Comparison of ENCODE assay signal across 30 mouse cellular contexts in the genomic region with DNA sequence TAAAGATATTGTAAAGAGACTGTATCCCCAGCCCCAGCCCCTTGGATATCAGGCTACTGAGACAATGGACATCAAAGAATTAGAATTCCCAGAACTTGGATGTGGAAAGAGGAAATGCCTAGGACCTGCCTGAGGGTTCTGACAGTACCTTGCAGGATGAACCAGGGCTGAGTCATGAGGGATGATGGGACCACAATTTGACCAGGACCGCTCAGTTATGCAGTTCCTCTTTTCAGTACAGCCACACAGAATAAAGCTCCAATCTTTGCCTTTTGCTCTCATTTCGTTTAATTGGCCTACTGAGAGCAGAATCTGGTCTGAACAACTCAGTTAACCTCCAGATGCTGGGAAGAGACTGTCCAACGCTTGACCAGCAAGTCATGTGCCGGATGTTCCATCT. TPM values are rescaled to one million over a fixed set of nuclear protein-coding genes. Genes with fewer than 3 reads are reported as not detected.
A peak's percentile ranks its signal among the peaks of the same experiment; 100 is the strongest.
DNase-seq lines count a peak whose midpoint lies in the region; ATAC-seq and TF ChIP-seq lines count a peak whose summit lies in the region.
"Had no signal": no experiment of that assay in that cellular context is flagged by ENCODE, and none has a peak within 500 bp of the region (broad histone marks: within the 10 kb centered on the region; RNA-seq: fewer than 3 reads in every experiment).

No protein-coding gene starts in this region.

- H3K27me3 ChIP-seq in heart, embryonic 12.5 days (replicated peaks) = peaks cover 4% of the 10 kb centered on the region; the same call in 1 of the 2 replicates
- no peaks in the 10 kb centered on the region for H3K27me3 ChIP-seq in limb, embryonic 14.5 days (ENCODE audit: control insufficient read depth, insufficient read depth, low read length)
- H3K27me3 ChIP-seq: forebrain, embryonic 15.5 days; lung, embryonic 15.5 days had no signal

- H3K4me2 ChIP-seq in heart, embryonic 12.5 days = no peak overlapping the region
- no peak overlapping the region for H3K4me2 ChIP-seq in limb, embryonic 14.5 days (replicated peaks; ENCODE audit: low read depth, low read length, severe bottlenecking)
- H3K4me2 ChIP-seq: embryonic facial prominence, embryonic 12.5 days; forebrain, embryonic 15.5 days; heart, embryonic 13.5 days; lung, embryonic 15.5 days; midbrain, embryonic 12.5 days had no signal

- ATAC-seq in heart, embryonic 12.5 days (ENCODE audit: insufficient number of reproducible peaks, low FRiP score) = no peak
- ATAC-seq in granulocyte monocyte progenitor cell, adult 5-6 weeks (replicated peaks; ENCODE audit: poor library complexity, severe bottlenecking) = peak; percentile 73
- ATAC-seq in limb, embryonic 14.5 days (ENCODE audit: low FRiP score, low read depth) = peak; percentile 6; the same call in 1 of the 2 replicates
- ATAC-seq: CD4-positive, CD25-positive, alpha-beta regulatory T cell, adult 4 months; forebrain, embryonic 15.5 days; hindbrain, embryonic 16.5 days had no signal

- H3K36me3 ChIP-seq in heart, embryonic 12.5 days = no peaks in the 10 kb centered on the region
- no peaks in the 10 kb centered on the region for H3K36me3 ChIP-seq in limb, embryonic 14.5 days (ENCODE audit: control insufficient read depth, insufficient read depth, low read length)
- H3K36me3 ChIP-seq: embryonic facial prominence, embryonic 12.5 days; forebrain, embryonic 10.5 days; forebrain, embryonic 15.5 days; heart, embryonic 13.5 days; lung, embryonic 15.5 days; midbrain, embryonic 12.5 days had no signal

- TF ChIP-seq POLR2A in limb, embryonic 14.5 days (IDR thresholded peaks at IDR 0.05; ENCODE audit: borderline replicate concordance, extremely low read depth, insufficient read depth, insufficient read length) = no peak

- H3K9me3 ChIP-seq in heart, embryonic 12.5 days (replicated peaks) = no peaks in the 10 kb centered on the region
- H3K9me3 ChIP-seq in limb, embryonic 14.5 days (ENCODE audit: control insufficient read depth, low read length) = no peaks in the 10 kb centered on the region
- H3K9me3 ChIP-seq: embryonic facial prominence, embryonic 12.5 days; forebrain, embryonic 10.5 days; forebrain, embryonic 15.5 days; heart, embryonic 13.5 days; lung, embryonic 15.5 days; midbrain, embryonic 12.5 days had no signal

- H3K9ac ChIP-seq in heart, embryonic 12.5 days = no peak overlapping the region
- no peak overlapping the region for H3K9ac ChIP-seq in limb, embryonic 14.5 days (ENCODE audit: low read depth, low read length, severe bottlenecking)
- H3K9ac ChIP-seq: embryonic facial prominence, embryonic 12.5 days; forebrain, embryonic 15.5 days; heart, embryonic 13.5 days; lung, embryonic 15.5 days; midbrain, embryonic 12.5 days had no signal

- DNase-seq in heart, adult 11 months = peak; percentile 37
- DNase-seq in limb, embryonic 14.5 days (ENCODE audit: low spot score) = no peak
- no peak for DNase-seq in cerebellum, adult 9-11 months
- DNase-seq in T-cell, adult 2 months (ENCODE audit: low spot score) = no peak
- no peak for DNase-seq in natural killer cell, adult 2 months (ENCODE audit: low spot score in 2 of 2)
- no peak for DNase-seq in thymus, postnatal 14 days
- DNase-seq: adrenal gland, postnatal 14 days; cerebellum, adult 2 months; cerebellum, postnatal 36 days; embryo, embryonic 11 days; gastrocnemius, postnatal 25 days; heart, adult 2 months; heart, postnatal 10 days; kidney, adult 18-20 months; kidney, postnatal 36 days; thymus, postnatal 25 days had no signal

- no peak overlapping the region for H3K27ac ChIP-seq in heart, embryonic 12.5 days (ENCODE audit: poor library complexity, severe bottlenecking)
- no peak overlapping the region for H3K27ac ChIP-seq in limb, embryonic 14.5 days (replicated peaks; ENCODE audit: low read depth, low read length)
- H3K27ac ChIP-seq: embryonic facial prominence, embryonic 12.5 days; forebrain, embryonic 10.5 days; forebrain, embryonic 15.5 days; heart, adult 2 months; heart, embryonic 13.5 days; layer of hippocampus, adult 2 months; lung, embryonic 15.5 days; midbrain, embryonic 12.5 days had no signal

- H3K4me1 ChIP-seq in heart, embryonic 12.5 days (replicated peaks) = no peaks in the 10 kb centered on the region
- peaks cover 11% of the 10 kb centered on the region for H3K4me1 ChIP-seq in limb, embryonic 14.5 days (ENCODE audit: control insufficient read depth, insufficient read depth, low read length)
- H3K4me1 ChIP-seq: heart, embryonic 13.5 days; lung, embryonic 15.5 days; megakaryocyte, embryonic 14.5 days had no signal

- 68% methylated on average over 4 of the region's 4 CpGs for WGBS in heart, embryonic 12.5 days
- WGBS in limb, embryonic 14.5 days = 65% methylated on average over 4 of the region's 4 CpGs

- no peak overlapping the region for H3K4me3 ChIP-seq in heart, embryonic 12.5 days
- no peak overlapping the region for H3K4me3 ChIP-seq in limb, embryonic 14.5 days (replicated peaks; ENCODE audit: low read length)
- H3K4me3 ChIP-seq: embryonic facial prominence, embryonic 12.5 days; forebrain, embryonic 10.5 days; forebrain, embryonic 15.5 days; heart, adult 2 months; heart, embryonic 13.5 days; layer of hippocampus, adult 2 months; lung, embryonic 15.5 days; megakaryocyte, embryonic 14.5 days; midbrain, embryonic 12.5 days had no signal

RNA-seq across cellular contexts. Expression of gene Scn11a, which starts 18.3 kb away (rescaled TPM):
- not detected in 2 replicates for polyA plus RNA-seq in heart, embryonic 12.5 days (2016; fragmentation: Nextera tagmentation; extraction: Ambion mirVana)
- not detected in 2 replicates for total RNA-seq in granulocyte monocyte progenitor cell, adult 5-6 weeks (2014; fragmentation: Nextera tagmentation)
- not detected in 2 replicates for total RNA-seq in granulocyte monocyte progenitor cell, adult 5-6 weeks (2017)
- polyA plus RNA-seq in limb, embryonic 14.5 days (2012; rRNA removed) = 0.06 and 0.08 TPM in 2 replicates
- 0.08 and 0.10 TPM in 2 replicates for polyA plus RNA-seq in limb, embryonic 14.5 days (2014; fragmentation: Nextera tagmentation; extraction: Ambion mirVana)
- total RNA-seq: gastrocnemius, adult 18-20 months; layer of hippocampus, adult 2 months; liver, adult 2 months had no signal
- polyA plus RNA-seq: heart, embryonic 13.5 days; liver, adult 2 months; lung, embryonic 15.5 days had no signal

RNA-seq across cellular contexts. Expression of gene Wdr48, which starts 51.1 kb away (rescaled TPM):
- polyA plus RNA-seq in heart, embryonic 12.5 days (2016; fragmentation: Nextera tagmentation; extraction: Ambion mirVana) = 46.0 and 46.5 TPM in 2 replicates
- 61.9 and 74.0 TPM in 2 replicates for total RNA-seq in granulocyte monocyte progenitor cell, adult 5-6 weeks (2014; fragmentation: Nextera tagmentation)
- total RNA-seq in granulocyte monocyte progenitor cell, adult 5-6 weeks (2017) = 60.7 and 73.0 TPM in 2 replicates
- polyA plus RNA-seq in limb, embryonic 14.5 days (2012; rRNA removed) = 62.9 and 68.7 TPM in 2 replicates
- 50.5 and 55.6 TPM in 2 replicates for polyA plus RNA-seq in limb, embryonic 14.5 days (2014; fragmentation: Nextera tagmentation; extraction: Ambion mirVana)
